Mouse (Mus musculus): ENCODE results near the gene Ly6g6e.
"Not testable (repeated sequence)": the region's sequence is repeated elsewhere in the genome, so short reads cannot be mapped to it uniquely, and the experiment has no call there.

Gene Ly6g6e

DNA sequence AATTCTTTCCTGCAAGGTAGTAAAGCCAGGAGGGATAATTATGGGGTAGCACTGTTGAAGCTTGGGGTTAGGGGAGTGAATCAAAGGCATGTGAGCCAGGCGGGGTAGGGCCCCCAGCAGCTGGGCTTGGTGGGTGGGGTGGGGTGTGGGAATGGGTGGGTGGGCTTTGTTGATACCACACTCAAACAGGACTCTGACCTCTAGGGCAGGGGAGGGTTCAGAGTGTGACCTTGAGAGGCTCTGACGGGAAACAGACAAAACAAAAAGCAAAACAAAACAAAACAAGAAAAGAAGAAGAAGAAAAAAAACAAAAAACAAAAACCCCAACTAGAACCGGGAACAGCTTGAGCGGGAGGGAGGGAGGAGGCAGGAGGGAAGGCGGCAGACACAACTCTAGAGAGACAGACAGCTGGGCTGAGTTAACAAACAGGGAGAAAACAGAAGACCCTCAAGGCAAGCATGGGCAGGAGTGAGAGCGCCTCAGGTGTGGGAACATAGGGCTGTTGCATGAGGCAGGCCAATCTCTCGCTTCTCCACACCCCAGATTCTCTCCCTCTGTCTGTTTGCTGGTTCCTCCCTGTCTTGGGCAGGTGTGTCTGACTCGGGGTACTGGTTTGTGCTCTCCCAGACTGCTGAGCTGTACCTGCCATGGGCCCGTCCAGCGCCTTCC, at the start of gene Ly6g6e:
Gene Ly6g6e (plus strand): TSS at position 396 of the 670 bp plus-strand sequence.
- no peak for DNase-seq (ENCODE audit: extremely low read depth, low read depth, low spot score)

DNA sequence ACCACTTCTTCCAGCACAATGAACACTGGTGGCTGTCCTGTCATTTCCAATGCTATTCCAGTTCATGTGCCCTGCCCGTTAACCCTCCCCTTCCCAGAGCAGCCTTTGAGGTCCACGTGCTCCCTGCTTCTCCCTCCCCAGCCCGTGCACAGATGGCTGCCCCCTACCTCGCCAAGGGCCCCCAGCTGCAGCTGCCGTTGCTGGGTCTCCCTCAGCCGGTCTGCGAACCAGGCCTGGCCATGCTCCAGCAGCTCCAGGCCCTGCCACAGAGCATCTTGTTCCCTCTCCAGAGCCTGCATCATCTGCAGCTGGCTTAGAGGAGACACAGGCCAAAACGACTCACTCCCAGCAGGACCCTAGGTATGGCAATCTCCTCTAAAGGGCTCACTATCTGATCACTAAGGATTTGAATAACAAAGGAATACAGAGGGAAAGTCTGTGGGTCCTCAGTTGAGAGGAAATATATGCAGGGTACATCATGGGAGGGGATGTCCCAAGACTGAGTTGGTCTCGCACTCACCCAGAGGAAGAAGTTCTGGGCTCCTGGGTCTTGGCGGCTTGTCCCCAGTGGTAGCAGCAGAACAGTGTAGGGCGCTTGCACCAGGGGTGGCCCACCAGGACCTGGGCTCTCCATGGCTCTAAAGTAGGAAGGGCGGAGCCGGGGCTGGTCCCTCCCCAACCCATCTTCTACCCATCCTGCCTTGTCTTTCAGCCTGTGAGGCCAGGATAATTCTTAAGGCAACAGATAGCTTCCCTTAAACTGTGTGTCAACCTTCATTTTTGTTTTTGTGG, 49.2 kb upstream of the Ly6g6e start, which contains the start of gene Sapcd1:
Gene Sapcd1 (minus strand): TSS at position 740 of the 792 bp plus-strand sequence.
- no peak for DNase-seq (ENCODE audit: extremely low read depth, low read depth, low spot score)

GRCm38 (mm10) chr17:35028315-35028714, 48.4 kb upstream of the Ly6g6e start:
- DNase-seq (ENCODE audit: extremely low read depth, low read depth, low spot score), result no peak

GRCm38 (mm10) chr17:35029691-35030532, 46.8 kb upstream of the Ly6g6e start:
- DNase-seq (ENCODE audit: extremely low read depth, low read depth, low spot score), result no peak

DNA sequence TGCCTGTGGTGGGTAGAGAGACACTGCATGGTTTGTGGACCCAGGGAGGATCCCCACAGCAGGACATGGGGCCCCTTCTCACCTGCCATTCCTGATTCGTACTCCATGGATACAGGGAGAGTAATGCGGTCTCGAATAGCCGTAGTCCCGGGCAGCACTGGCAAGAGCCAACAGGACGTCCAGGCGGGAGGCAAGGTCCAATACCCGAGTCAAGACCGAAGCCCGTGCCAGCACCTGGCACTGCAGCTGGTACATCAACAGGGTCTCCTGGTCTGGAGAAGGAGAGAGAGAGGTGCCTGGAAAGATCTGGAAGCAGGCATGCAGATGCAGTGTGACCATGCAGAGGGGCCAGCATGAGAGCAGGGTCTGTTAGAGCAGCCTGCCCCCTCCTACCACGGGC, 45.4 kb upstream of the Ly6g6e start:
- no peak for DNase-seq (ENCODE audit: extremely low read depth, low read depth, low spot score)

DNA sequence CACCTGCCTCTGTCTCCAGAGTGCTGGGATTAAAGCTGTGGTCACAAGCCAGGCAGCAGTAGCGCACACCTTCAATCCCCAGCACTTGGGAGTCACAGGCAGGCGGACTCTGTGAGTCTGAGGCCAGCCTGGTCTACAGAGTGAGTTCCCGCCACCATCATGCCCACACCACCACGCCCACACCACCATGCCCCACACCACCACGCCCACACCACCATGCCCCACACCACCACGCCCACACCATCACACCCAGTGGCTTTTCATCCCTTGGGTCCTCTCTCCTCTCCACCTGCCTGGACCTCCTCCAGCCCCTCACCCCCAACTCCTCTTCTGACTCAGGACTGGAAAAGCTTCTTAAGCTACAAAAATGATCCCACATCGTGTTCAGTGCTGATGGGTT, 44.8 kb upstream of the Ly6g6e start:
- DNase-seq (ENCODE audit: extremely low read depth, low read depth, low spot score), result no peak

- DNase-seq (ENCODE audit: extremely low read depth, low read depth, low spot score), result no peak
These were observed 44.3 kb upstream of the Ly6g6e start for GRCm38 (mm10) chr17:35032323-35032870.

DNA sequence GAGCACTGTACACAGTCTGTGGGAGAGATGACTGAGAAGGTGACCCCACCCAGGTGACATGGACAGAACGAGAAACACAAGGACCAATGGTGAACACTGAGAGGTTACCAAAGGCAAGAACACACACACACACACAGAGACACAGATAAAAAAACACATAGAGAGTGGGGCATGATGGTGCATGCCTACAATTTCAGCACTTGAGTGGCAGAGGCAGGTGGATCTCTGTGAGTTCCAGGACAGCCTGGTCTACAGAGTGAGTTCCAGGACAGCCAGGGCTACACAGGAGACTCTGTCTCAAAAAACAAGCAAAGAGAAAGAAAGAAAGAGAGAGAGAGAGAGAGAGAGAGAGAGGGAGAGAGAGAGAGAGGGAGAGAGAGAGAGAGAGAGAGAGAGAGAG, 43.0 kb upstream of the Ly6g6e start:
- not testable (repeated sequence) for DNase-seq (ENCODE audit: extremely low read depth, low read depth, low spot score)

GRCm38 (mm10) chr17:35034896-35035295, 41.8 kb upstream of the Ly6g6e start:
- no peak for DNase-seq (ENCODE audit: extremely low read depth, low read depth, low spot score)

DNA sequence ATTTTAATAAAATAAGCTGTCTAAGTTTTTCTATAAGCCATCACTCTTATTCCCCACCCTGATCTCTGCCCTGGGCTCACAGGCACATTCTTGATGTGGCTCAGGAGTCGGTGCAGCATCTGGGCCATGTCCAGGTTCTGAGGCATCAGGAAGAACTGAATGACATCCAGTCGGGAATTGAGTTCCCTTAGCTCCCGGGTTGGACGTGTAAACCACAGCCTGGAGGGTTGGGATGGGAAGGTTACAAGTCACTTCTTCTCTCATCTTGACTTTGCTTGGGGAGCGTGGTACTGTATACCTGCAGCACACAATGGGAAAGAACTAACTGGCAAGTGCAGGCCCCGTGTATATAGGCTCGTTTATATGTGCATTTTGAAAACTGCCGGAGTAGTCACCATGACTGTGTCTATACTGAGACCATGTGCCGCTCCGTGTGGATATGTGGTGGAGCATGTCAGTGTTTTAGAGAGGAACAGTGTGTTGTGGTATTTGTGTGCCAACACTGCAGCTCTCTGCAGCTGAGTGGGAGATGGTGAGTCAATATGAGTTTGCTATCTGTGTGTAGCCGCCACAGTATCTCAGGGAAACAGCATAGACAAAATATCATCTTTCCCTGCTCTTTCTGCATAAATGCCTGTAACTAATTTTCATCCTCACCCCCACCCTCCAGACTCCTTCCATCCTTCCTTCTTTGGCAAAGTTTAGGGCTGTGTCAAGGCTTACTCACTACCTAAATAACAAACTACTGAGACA, 37.4 kb upstream of the Ly6g6e start:
- DNase-seq (ENCODE audit: extremely low read depth, low read depth, low spot score), result no peak

- no peak for DNase-seq (ENCODE audit: extremely low read depth, low read depth, low spot score)
These were observed 32.9 kb upstream of the Ly6g6e start for GRCm38 (mm10) chr17:35043794-35044193.

- no peak for DNase-seq (ENCODE audit: extremely low read depth, low read depth, low spot score)
These were observed 31.5 kb upstream of the Ly6g6e start for GRCm38 (mm10) chr17:35044904-35045806.

DNA sequence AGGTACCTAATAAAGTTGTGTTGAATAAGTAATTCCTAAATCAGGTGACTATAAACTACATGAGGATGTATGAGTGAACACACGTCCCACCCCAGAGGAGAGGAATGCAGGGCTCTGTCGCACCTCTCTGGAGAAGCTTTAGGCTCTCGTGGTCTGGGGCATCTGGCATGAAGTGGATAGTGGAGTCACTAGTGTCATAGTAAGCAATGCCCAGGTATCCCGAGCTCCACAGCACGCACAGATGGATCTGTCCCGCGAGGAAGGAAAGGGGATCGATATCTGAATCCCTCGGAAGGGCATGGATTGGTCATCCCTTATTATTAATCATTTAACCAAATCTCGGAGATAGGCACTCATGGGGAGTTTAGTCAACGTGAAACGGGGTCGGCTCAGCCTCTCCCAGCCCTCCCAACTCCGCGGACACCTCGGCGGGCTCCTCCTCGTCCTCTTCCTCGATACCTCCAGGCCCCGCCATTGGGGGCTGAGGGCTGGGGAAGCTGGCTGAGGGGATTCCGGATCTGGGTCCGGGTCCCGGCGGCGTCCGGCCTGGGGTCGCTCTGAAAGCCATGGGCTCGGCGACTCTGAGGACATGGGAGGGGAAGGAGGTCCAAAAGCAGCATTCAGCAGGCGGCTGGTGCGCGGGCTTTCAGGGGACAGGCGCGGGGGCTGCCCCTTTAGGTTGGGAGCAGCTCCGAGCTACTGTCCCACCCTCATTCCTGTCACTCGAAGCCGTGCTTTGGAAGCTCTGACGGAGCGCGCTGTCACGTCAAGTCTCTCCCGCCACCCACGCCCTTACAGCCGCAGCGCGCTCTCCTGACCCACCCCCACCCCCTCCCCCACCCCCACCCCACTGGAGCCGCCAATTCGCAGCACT, 30.7 kb upstream of the Ly6g6e start:
- DNase-seq (ENCODE audit: extremely low read depth, low read depth, low spot score), result no peak

DNA sequence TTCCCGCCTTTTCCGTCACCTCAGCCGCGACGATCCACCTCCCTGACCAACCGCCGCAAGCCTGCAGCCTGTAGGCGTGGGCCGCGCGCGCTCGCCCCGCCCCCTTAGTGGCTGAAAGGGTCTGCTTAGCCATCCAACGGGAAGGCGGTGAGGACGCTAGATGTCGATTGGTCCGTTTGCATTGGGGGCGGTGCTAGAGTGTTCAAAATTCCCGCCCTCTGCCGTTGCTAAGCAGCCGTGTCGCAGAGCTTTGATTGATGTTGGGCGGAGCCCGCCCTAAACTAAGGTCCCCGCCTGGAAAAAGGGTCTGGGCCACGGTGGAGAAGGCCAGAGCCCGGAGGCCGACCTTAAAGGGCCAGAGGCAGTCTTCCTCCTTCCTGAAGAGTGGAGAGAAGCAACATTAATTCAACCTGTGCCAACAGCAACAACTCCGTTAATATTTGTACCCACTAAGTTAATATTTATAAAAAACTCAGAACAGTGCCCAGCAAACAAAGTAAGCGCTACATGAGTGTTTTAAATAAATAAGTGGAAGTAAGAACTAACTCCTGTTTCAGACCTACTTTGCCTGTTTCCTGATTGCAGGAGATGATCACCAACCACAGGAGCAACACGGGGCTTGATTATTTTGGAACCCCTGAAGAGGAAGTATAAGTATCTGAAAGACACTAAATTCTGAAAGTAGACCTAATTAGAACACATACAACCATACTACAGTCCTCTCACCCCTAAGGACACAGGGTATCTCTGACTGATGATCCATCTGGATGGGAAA, 29.8 kb upstream of the Ly6g6e start, which contains the start of gene Msh5:
Gene Msh5 (minus strand): TSS at position 65 of the 775 bp plus-strand sequence.
- peak; percentile 69 for DNase-seq (ENCODE audit: extremely low read depth, low read depth, low spot score)

DNA sequence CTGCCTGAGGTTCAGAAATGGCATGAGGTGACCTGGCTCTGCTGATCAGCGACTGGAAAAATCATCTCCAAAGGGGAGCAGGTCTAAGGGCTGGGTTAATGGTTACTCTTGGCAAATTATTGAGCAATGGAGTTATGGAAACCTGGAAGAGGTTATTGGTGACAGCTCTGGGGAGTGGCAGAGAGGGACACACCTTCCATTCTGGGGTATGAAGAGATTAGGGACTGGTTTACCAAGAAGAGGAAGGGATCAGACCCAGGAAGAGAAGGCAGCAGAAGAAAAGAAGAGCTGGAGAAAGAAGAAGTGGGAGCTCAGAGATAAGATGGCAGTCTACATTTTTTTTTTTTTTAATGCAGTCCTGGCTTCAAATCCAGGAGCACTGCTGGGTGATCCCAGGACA, 29.0 kb upstream of the Ly6g6e start:
- DNase-seq (ENCODE audit: extremely low read depth, low read depth, low spot score), result no peak

- DNase-seq (ENCODE audit: extremely low read depth, low read depth, low spot score), result no peak
These were observed 28.4 kb upstream of the Ly6g6e start for GRCm38 (mm10) chr17:35048149-35048931.

GRCm38 (mm10) chr17:35048932-35049440, 27.7 kb upstream of the Ly6g6e start:
- DNase-seq (ENCODE audit: extremely low read depth, low read depth, low spot score), result no peak

Measured in fat pad, adult 2 months (tissue).